Mouse (Mus musculus): ENCODE results near the gene Hist2h2aa2.
A peak's percentile ranks its signal among the peaks of the same experiment; 100 is the strongest.
"Not testable (repeated sequence)": the region's sequence is repeated elsewhere in the genome, so short reads cannot be mapped to it uniquely, and the experiment has no call there.

The Hist2h2aa2 gene

DNA sequence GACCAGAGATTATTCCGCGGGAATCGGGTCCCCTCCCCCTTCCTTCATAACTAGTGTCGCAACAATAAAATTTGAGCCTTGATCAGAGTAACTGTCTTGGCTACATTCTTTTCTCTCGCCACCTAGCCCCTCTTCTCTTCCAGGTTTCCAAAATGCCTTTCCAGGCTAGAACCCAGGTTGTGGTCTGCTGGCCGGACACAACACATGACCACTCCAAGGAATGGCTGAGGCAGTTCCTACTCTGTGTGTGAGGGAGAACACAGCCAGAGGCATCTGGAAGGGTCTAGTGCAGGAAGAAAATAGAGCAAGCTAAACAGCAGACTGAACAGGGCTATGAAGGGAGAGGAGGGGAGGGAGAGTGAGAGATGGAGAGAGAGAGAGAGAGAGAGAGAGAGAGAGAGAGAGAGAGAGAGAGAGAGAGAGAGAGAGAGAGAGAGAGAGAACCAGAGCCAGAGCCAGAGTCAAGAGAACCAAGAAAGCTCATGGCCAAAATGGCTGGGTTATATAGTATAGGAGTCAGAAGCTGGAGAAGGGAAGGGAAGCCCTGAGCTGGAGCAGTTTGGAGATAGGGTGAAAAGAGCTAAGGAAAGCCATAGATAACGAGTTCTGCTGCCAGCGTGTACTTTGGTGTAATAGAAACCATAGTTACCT is 41.4 kb downstream of the Hist2h2aa2 start:
- not testable (repeated sequence) for DNase-seq (ENCODE audit: low spot score in 2 of 2)

DNA sequence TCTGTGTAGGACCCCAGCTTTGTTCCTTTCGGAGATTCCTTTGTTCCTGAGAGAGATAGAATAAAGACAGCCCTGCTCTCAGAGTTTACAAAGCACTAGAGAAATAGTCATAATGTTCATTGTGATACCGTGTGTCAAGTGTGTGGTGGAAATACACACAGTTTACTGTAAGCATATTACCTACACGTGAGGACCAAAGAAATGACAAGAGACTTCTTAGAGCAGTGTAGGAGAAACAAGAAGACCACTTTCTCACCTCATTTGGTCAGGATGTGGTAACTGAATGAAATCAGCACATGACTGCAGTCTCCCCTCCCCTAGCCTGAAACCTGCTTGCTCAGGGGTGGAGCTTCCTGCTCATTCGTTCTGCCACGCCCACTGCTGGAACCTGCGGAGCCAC is 41.9 kb downstream of the Hist2h2aa2 start:
- no peak for DNase-seq (ENCODE audit: low spot score in 2 of 2)

DNA sequence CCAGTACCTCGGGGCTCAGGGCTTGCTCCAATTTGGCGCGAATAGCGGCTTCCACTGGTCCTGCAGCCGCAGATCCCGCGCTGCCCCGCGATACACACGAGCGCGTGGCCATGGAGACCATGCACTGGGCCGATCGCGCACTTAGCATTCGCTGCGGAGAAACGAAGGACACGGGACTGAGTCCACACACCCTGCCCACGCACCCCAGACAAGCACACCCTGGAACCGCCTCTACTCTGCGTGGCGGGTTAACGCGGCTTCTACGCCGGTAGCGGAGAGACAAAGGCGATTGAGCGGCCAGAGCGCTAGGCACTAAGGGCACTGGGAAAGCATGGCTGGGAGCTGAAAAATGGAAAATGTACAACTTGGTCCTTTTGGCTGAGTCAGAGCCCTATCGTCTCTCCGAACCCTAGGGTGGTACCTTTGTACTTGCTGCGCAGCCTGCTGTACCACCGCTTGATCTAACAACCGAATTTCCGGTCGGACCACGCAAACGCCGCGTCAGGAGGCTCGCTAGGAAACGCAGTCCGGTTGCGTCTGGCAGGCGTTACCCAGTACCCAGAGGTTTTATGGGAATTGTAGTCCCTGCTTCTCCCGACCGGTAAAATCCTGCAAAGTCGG is 42.8 kb downstream of the Hist2h2aa2 start:
- peak; percentile 75 to 85 for DNase-seq (ENCODE audit: low spot score in 2 of 2)

DNA sequence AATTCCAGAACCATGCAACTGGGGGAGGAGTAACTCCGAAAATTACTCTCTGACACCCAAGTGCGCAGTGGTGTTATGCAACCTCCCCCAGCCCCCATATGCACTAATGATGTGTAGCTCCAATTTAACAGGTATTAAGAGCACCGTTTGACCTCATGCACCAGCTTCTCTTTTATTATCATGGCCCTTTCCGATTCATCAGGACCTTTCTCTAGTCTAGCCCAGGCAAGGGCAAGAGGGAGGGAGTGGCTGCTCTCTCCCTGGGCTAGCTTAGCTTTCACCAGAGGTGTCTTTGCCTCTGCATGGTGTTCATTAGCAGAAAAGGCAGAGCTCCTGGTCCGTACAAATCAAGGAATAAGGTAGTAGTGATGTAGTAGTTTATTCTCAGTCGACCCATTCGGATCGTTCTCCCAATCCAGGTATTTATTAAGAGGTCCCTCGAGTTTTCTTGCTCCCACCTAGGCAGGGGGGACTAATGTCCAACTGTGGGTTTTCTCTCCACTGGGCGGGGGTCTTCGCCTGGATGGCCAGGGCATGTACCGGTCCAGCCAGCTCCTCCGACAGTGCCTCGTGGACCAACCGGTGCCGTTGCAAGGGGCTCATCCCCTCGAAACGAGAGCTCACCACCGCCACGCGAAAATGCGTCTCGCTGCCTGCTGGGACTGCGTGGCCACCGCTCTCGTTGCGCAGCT is 43.5 kb downstream of the Hist2h2aa2 start:
- DNase-seq (ENCODE audit: low spot score in 2 of 2): no peak

DNA sequence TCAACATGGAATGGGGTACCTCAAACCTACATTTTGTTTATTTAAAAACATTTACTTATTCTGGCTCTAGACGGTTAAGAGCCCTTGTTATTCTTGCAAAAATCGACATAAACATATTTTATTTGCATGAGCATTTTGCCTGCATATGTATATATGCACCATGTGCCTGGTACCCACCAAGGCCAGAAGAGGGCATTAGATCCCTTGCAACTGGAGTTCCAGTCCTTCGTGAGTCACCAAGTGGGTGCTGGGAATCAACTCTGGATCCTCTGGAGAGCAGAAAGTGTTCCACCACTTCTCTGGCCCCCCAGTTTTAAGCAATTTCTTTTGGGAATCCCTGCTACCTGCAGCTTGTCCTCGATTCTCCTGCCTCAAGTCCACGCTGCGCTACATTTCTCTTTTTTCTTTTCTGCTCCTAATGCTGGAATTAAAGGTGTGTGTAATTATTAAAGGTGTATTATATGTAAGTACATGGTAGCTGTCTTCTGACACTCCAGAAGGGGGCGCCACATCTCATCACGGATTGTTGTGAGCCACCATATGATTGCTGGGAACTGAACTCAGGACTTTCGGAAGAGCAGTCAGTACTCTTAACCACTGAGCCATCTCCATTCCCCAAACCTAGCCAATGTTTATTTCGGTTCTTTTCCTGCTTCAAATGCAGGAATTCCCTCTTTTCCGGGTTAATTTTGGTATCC is 44.3 kb downstream of the Hist2h2aa2 start:
- no peak for DNase-seq (ENCODE audit: low spot score in 2 of 2)

DNA sequence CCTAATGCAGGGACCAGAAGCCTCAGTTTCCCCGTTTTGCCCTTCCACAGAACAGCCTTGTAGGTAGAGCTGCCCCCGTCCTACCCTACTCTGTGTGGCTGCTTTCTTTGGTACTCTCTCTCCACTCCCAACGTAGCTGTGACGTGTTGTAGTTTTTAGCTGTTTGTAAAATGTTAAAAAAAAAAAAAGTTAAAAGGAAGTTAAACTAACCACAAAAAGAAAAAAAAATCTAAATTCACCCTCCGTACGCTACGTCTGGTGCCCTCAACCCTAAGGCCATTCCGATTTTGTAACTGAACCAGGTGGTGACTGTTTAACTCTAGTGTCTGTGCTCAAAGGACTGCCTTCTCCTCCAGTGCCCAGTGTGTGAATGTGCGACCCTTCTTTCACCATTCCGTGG is 45.1 kb downstream of the Hist2h2aa2 start:
- DNase-seq (ENCODE audit: low spot score in 2 of 2): no peak

DNA sequence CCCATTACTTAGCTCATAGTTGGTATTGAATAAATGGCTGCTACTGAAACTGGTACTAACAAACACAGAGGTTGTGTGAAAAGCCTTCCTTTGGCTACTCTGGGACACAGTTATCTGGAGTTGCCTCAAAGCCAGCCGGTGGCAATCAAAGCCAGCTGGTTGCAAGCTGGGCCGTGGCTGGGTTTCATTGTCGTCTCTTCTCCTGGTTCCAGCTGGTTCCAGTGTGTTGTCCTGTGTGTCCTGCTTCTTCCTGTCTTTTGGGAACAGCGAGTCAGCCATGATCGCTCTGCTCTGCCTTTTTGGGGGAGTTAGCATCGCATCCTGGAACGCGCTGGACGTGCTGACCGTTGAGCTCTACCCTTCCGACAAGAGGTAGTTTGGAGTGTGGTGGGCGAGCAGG is 47.1 kb downstream of the Hist2h2aa2 start:
- no peak for DNase-seq (ENCODE audit: low spot score in 2 of 2)
